Mouse (Mus musculus): ENCODE data around the gene Klhl6.

- TF ChIP-seq CTCF (IDR thresholded peaks at IDR 0.05; ENCODE audit: extremely low read depth, insufficient read depth, insufficient read length, insufficient replicate concordance) (no peak), POLR2A (IDR thresholded peaks at IDR 0.05; ENCODE audit: low read depth, low read length) (no peak)
Measured at GRCm38 (mm10) chr16:19957051-19957450, 25.8 kb downstream of the Klhl6 start.

Measured in spleen, adult 2 months (tissue).